ENCODE assay signal across 25 mouse cellular contexts in genomic region chr2:100795578-100795977, GRCm38 (mm10).
DNase-seq lines count a peak whose midpoint lies in the region; ATAC-seq and TF ChIP-seq lines count a peak whose summit lies in the region.
"Had no signal": no experiment of that assay in that cellular context is flagged by ENCODE, and none has a peak within 500 bp of the region (broad histone marks: within the 10 kb centered on the region; RNA-seq: fewer than 3 reads in every experiment).

No protein-coding gene starts in this region.

- H3K9ac ChIP-seq in forebrain, embryonic 13.5 days = no peak overlapping the region
- H3K9ac ChIP-seq in midbrain, embryonic 15.5 days = no peak overlapping the region
- no peak overlapping the region for H3K9ac ChIP-seq in midbrain, embryonic 11.5 days (ENCODE audit: low read length)
- H3K9ac ChIP-seq in hindbrain, embryonic 15.5 days = no peak overlapping the region
- H3K9ac ChIP-seq: heart, embryonic 15.5 days; intestine, embryonic 15.5 days; limb, embryonic 13.5 days; liver, embryonic 12.5 days; neural tube, embryonic 13.5 days had no signal

- H3K27ac ChIP-seq in forebrain, embryonic 13.5 days = no peak overlapping the region
- no peak overlapping the region for H3K27ac ChIP-seq in forebrain, embryonic 10.5 days
- H3K27ac ChIP-seq in midbrain, embryonic 15.5 days = no peak overlapping the region
- H3K27ac ChIP-seq in midbrain, embryonic 11.5 days (ENCODE audit: low read depth, low read length) = no peak overlapping the region
- H3K27ac ChIP-seq in hindbrain, embryonic 15.5 days (replicated peaks) = no peak overlapping the region
- H3K27ac ChIP-seq: gastrocnemius, adult 2 months; heart, embryonic 15.5 days; intestine, embryonic 15.5 days; limb, embryonic 13.5 days; liver, embryonic 12.5 days; midbrain, embryonic 10.5 days; neural tube, embryonic 13.5 days had no signal

- 74% methylated on average over 2 of the region's 2 CpGs for WGBS in forebrain, embryonic 13.5 days
- 86% methylated on average over 2 of the region's 2 CpGs for WGBS in forebrain, embryonic 10.5 days
- 67% methylated on average over 2 of the region's 2 CpGs for WGBS in midbrain, embryonic 15.5 days
- 81% methylated on average over 2 of the region's 2 CpGs for WGBS in midbrain, embryonic 11.5 days
- 63% methylated on average over 2 of the region's 2 CpGs for WGBS in hindbrain, embryonic 15.5 days

- no peak overlapping the region for H3K4me2 ChIP-seq in forebrain, embryonic 13.5 days
- H3K4me2 ChIP-seq in midbrain, embryonic 15.5 days = no peak overlapping the region
- H3K4me2 ChIP-seq in midbrain, embryonic 11.5 days = no peak overlapping the region
- no peak overlapping the region for H3K4me2 ChIP-seq in hindbrain, embryonic 15.5 days
- H3K4me2 ChIP-seq: heart, embryonic 15.5 days; intestine, embryonic 15.5 days; limb, embryonic 13.5 days; liver, embryonic 12.5 days; neural tube, embryonic 13.5 days had no signal

- TF ChIP-seq POLR2A in brain, embryonic 14.5 days (IDR thresholded peaks at IDR 0.05; ENCODE audit: borderline replicate concordance, extremely low read depth, insufficient read depth, insufficient read length, poor library complexity, severe bottlenecking) = no peak

- peak; percentile 30; the same call in 1 of the 2 replicates for ATAC-seq in forebrain, embryonic 13.5 days
- peak; percentile 30 for ATAC-seq in midbrain, embryonic 15.5 days (replicated peaks)
- ATAC-seq in midbrain, embryonic 11.5 days (ENCODE audit: low FRiP score) = no peak
- ATAC-seq in hindbrain, embryonic 15.5 days (ENCODE audit: low FRiP score, low read depth) = peak; percentile 51; the same call in 1 of the 2 replicates
- ATAC-seq: intestine, embryonic 15.5 days; liver, embryonic 12.5 days had no signal

- no peak for DNase-seq in forebrain, embryonic 10.5 days (ENCODE audit: extremely low spot score, low spot score)
- no peak for DNase-seq in midbrain, embryonic 11.5 days (ENCODE audit: low spot score, missing footprints)
- peak; percentile 47 for DNase-seq in brain, embryonic 14.5 days (ENCODE audit: low read depth)
- DNase-seq in T-cell, adult 2 months (ENCODE audit: low spot score) = no peak
- DNase-seq in heart, postnatal 4 days = no peak
- DNase-seq: adrenal gland, postnatal 36 days; cerebellum, adult 18-20 months; cerebellum, postnatal 14 days; gastrocnemius, adult 2 months; heart, postnatal 36 days; kidney, adult 9 months; kidney, postnatal 14 days; lung, adult 18-20 months; lung, postnatal 10 days; right cerebral cortex, postnatal 14 days; spleen, adult 18-20 months had no signal

- no peaks in the 10 kb centered on the region for H3K27me3 ChIP-seq in forebrain, embryonic 13.5 days
- H3K27me3 ChIP-seq in forebrain, embryonic 10.5 days (ENCODE audit: poor library complexity, severe bottlenecking) = no peaks in the 10 kb centered on the region
- no peaks in the 10 kb centered on the region for H3K27me3 ChIP-seq in midbrain, embryonic 15.5 days (replicated peaks)
- no peaks in the 10 kb centered on the region for H3K27me3 ChIP-seq in midbrain, embryonic 11.5 days (ENCODE audit: control insufficient read depth, insufficient read depth, low read length)
- H3K27me3 ChIP-seq in hindbrain, embryonic 15.5 days = no peaks in the 10 kb centered on the region
- H3K27me3 ChIP-seq: heart, embryonic 15.5 days; intestine, embryonic 15.5 days; limb, embryonic 13.5 days; liver, embryonic 12.5 days; neural tube, embryonic 13.5 days had no signal

- no peaks in the 10 kb centered on the region for H3K9me3 ChIP-seq in forebrain, embryonic 13.5 days (replicated peaks)
- H3K9me3 ChIP-seq in forebrain, embryonic 10.5 days = no peaks in the 10 kb centered on the region
- H3K9me3 ChIP-seq in midbrain, embryonic 15.5 days = no peaks in the 10 kb centered on the region
- no peaks in the 10 kb centered on the region for H3K9me3 ChIP-seq in midbrain, embryonic 11.5 days (ENCODE audit: control insufficient read depth, low read length)
- no peaks in the 10 kb centered on the region for H3K9me3 ChIP-seq in hindbrain, embryonic 15.5 days
- H3K9me3 ChIP-seq: heart, embryonic 15.5 days; intestine, embryonic 15.5 days; limb, embryonic 13.5 days; liver, embryonic 12.5 days; midbrain, embryonic 10.5 days; neural tube, embryonic 13.5 days had no signal

- H3K4me3 ChIP-seq in forebrain, embryonic 13.5 days = no peak overlapping the region
- H3K4me3 ChIP-seq in forebrain, embryonic 10.5 days = no peak overlapping the region
- no peak overlapping the region for H3K4me3 ChIP-seq in midbrain, embryonic 15.5 days
- H3K4me3 ChIP-seq in midbrain, embryonic 11.5 days (ENCODE audit: low read depth, low read length) = no peak overlapping the region
- H3K4me3 ChIP-seq in hindbrain, embryonic 15.5 days = no peak overlapping the region
- H3K4me3 ChIP-seq: gastrocnemius, adult 2 months; heart, embryonic 15.5 days; intestine, embryonic 15.5 days; limb, embryonic 13.5 days; liver, embryonic 12.5 days; midbrain, embryonic 10.5 days; neural tube, embryonic 13.5 days had no signal

- no peaks in the 10 kb centered on the region for H3K4me1 ChIP-seq in forebrain, embryonic 13.5 days
- H3K4me1 ChIP-seq in forebrain, embryonic 10.5 days = no peaks in the 10 kb centered on the region
- no peaks in the 10 kb centered on the region for H3K4me1 ChIP-seq in midbrain, embryonic 15.5 days
- no peaks in the 10 kb centered on the region for H3K4me1 ChIP-seq in midbrain, embryonic 11.5 days (ENCODE audit: control insufficient read depth, insufficient read depth, low read length)
- 0 out of 2 replicates have a peak, but pooled peaks cover 6% of the 10 kb centered on the region for H3K4me1 ChIP-seq in hindbrain, embryonic 15.5 days (replicated peaks)
- H3K4me1 ChIP-seq: heart, embryonic 15.5 days; intestine, embryonic 15.5 days; limb, embryonic 13.5 days; liver, embryonic 12.5 days; midbrain, embryonic 10.5 days had no signal

- H3K36me3 ChIP-seq in forebrain, embryonic 13.5 days (ENCODE audit: poor library complexity, severe bottlenecking) = no peaks in the 10 kb centered on the region
- H3K36me3 ChIP-seq in forebrain, embryonic 10.5 days (replicated peaks) = no peaks in the 10 kb centered on the region
- no peaks in the 10 kb centered on the region for H3K36me3 ChIP-seq in midbrain, embryonic 15.5 days (replicated peaks)
- no peaks in the 10 kb centered on the region for H3K36me3 ChIP-seq in midbrain, embryonic 11.5 days (ENCODE audit: control insufficient read depth, insufficient read depth, low read length)
- no peaks in the 10 kb centered on the region for H3K36me3 ChIP-seq in hindbrain, embryonic 15.5 days
- H3K36me3 ChIP-seq: heart, embryonic 15.5 days; intestine, embryonic 15.5 days; limb, embryonic 13.5 days; liver, embryonic 12.5 days; midbrain, embryonic 10.5 days; neural tube, embryonic 13.5 days had no signal

- no peak for TF ChIP-seq CTCF in brain, embryonic 14.5 days (IDR thresholded peaks at IDR 0.05; ENCODE audit: borderline replicate concordance, extremely low read depth, insufficient read depth, insufficient read length)
